ENCODE assay signal across 21 mouse cellular contexts in the genomic region with DNA sequence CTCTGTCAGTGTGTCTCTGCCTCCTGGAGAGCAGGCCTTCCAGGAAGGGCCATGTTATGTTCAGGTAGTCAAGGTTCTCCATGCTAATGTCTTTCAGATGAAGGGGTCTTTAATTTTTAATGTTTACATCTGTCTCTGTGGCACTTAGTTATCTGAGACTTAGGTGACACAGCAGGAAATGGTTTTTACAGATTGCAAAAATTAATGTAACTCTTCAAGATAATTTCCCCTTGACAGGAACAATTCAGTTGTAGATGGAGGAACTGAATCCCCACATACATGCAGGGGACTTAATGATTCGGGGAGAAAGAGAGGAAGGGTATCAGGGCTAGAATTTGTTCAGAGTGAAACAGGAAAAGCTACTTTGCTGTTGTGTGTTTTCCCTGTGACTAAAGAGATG.
"Had no signal": no experiment of that assay in that cellular context is flagged by ENCODE, and none has a peak within 500 bp of the region (broad histone marks: within the 10 kb centered on the region; RNA-seq: fewer than 3 reads in every experiment).

No protein-coding gene starts in this region.

- H3K27ac ChIP-seq: embryonic facial prominence, embryonic 10.5 days; embryonic facial prominence, embryonic 12.5 days; embryonic facial prominence, embryonic 13.5 days; embryonic facial prominence, embryonic 15.5 days; forebrain, embryonic 10.5 days; forebrain, embryonic 12.5 days; forebrain, embryonic 13.5 days; forebrain, embryonic 15.5 days; gastrocnemius, adult 2 months; heart, adult 2 months had no signal

- H3K9me3 ChIP-seq: embryonic facial prominence, embryonic 10.5 days; embryonic facial prominence, embryonic 12.5 days; embryonic facial prominence, embryonic 13.5 days; embryonic facial prominence, embryonic 15.5 days; forebrain, embryonic 10.5 days; forebrain, embryonic 12.5 days; forebrain, embryonic 13.5 days; forebrain, embryonic 15.5 days; heart, embryonic 10.5 days had no signal

- H3K4me3 ChIP-seq: embryonic facial prominence, embryonic 10.5 days; embryonic facial prominence, embryonic 12.5 days; embryonic facial prominence, embryonic 13.5 days; embryonic facial prominence, embryonic 15.5 days; erythroblast, embryonic 14.5 days; forebrain, embryonic 10.5 days; forebrain, embryonic 12.5 days; forebrain, embryonic 13.5 days; forebrain, embryonic 15.5 days; gastrocnemius, adult 2 months; heart, adult 2 months; heart, embryonic 10.5 days had no signal

- DNase-seq: cerebellum, postnatal 10 days; cerebellum, postnatal 25 days; embryo, embryonic 11 days; forebrain, postnatal 0 days; gastrocnemius, adult 2 months; gastrocnemius, postnatal 10 days; gastrocnemius, postnatal 14 days; gastrocnemius, postnatal 25 days; gastrocnemius, postnatal 36 days; heart, adult 18-20 months; heart, adult 2 months had no signal

- H3K36me3 ChIP-seq: embryonic facial prominence, embryonic 12.5 days; embryonic facial prominence, embryonic 15.5 days; forebrain, embryonic 12.5 days; forebrain, embryonic 15.5 days had no signal

- H3K27me3 ChIP-seq: embryonic facial prominence, embryonic 12.5 days; embryonic facial prominence, embryonic 13.5 days; embryonic facial prominence, embryonic 15.5 days; forebrain, embryonic 12.5 days; forebrain, embryonic 13.5 days; forebrain, embryonic 15.5 days had no signal

- H3K9ac ChIP-seq: embryonic facial prominence, embryonic 12.5 days; embryonic facial prominence, embryonic 13.5 days; embryonic facial prominence, embryonic 15.5 days; forebrain, embryonic 12.5 days; forebrain, embryonic 13.5 days; forebrain, embryonic 15.5 days; forebrain, postnatal 0 days had no signal
